Mouse (Mus musculus) megakaryocyte, adult 5-6 weeks (primary cell): ENCODE results near the gene Srpk2. TPM values are rescaled to one million over a fixed set of nuclear protein-coding genes. Genes with fewer than 3 reads are reported as not detected.

Source experiments
- total RNA-seq, 2 experiments: library from RNA; stranded (forward) in 1 of 2; stranded (reverse) in 1 of 2; fragments of 153-499, 151-499 nt in 1 of 2; fragments of 221-1000, 200-1000 nt in 1 of 2; gene quantifications; 2 replicates each; pipeline versions ENCODE4 v1.2.3 to v1.2.4; 2015 to 2017

Srpk2 gene
- total RNA-seq, 2 experiments from 2014 or later: 42.0 to 52.8 TPM

Other genes with a start within 250 kb of the Srpk2 start
- 4.7 and 5.0 TPM in 2 replicates for gene Pus7, start 99.1 kb upstream of the Srpk2 start, total RNA-seq (2015)
- 5.1 and 12.0 TPM in 2 replicates for gene Pus7, start 99.1 kb upstream of the Srpk2 start, total RNA-seq (2017)
- 11.9 and 14.2 TPM in 2 replicates for gene Rint1, start 103.1 kb upstream of the Srpk2 start, total RNA-seq (2015)
- 12.0 and 16.3 TPM in 2 replicates for gene Rint1, start 103.1 kb upstream of the Srpk2 start, total RNA-seq (2017)
- 64.6 and 69.8 TPM in 2 replicates for gene Tomm7, start 159.5 kb upstream of the Srpk2 start, total RNA-seq (2015)
- 165 and 188 TPM in 2 replicates for gene Tomm7, start 159.5 kb upstream of the Srpk2 start, total RNA-seq (2017)